Mouse (Mus musculus) small intestine, adult 2 months (tissue): ENCODE data around the gene Smyd3. TPM values are rescaled to one million over a fixed set of nuclear protein-coding genes. Genes with fewer than 3 reads are reported as not detected.

Experiments used
- H3K27ac ChIP-seq: fragments of 200-500 bp; 2 replicates; pipeline ENCODE4 v1.5.1; 2012; ENCODE audit warnings: low read depth, low read length, control low read depth, inconsistent platforms; ENCODE audit not compliant: insufficient read depth
- H3K27me3 ChIP-seq: fragments of 200-500 bp; 2 replicates; pipeline ENCODE4 v1.6.1; 2012; ENCODE audit warnings: mild to moderate bottlenecking, moderate library complexity, low read length, inconsistent platforms; ENCODE audit not compliant: control insufficient read depth, insufficient read depth
- H3K36me3 ChIP-seq: fragments of 200-500 bp; 2 replicates; pipeline ENCODE4 v1.6.1; 2012; ENCODE audit warnings: mild to moderate bottlenecking, low read length, control low read depth, inconsistent platforms; ENCODE audit not compliant: control insufficient read depth, insufficient read depth
- H3K4me1 ChIP-seq: fragments of 200-500 bp; 2 replicates; pipeline ENCODE4 v1.6.1; 2012; ENCODE audit warnings: low read length, inconsistent platforms, mixed read lengths; ENCODE audit not compliant: control insufficient read depth, insufficient read depth, insufficient read length
- H3K4me3 ChIP-seq: fragments of 200-500 bp; 2 replicates; pipeline ENCODE4 v1.5.1; 2012; ENCODE audit warnings: low read depth, mild to moderate bottlenecking, control low read depth, inconsistent platforms, low read length, moderate library complexity
- CTCF ChIP-seq: fragments of 200-500 bp; IDR thresholded peaks from 2 replicates; pipeline ENCODE4 v1.5.1; 2012; ENCODE audit warnings: low read depth, mild to moderate bottlenecking, control low read depth, inconsistent platforms, low read length, moderate library complexity, mixed read lengths; ENCODE audit not compliant: insufficient replicate concordance, insufficient read length; ENCODE audit errors: extremely low read depth
- POLR2A ChIP-seq: fragments of 200-500 bp; IDR thresholded peaks from 2 replicates; pipeline ENCODE4 v1.6.1; 2012; ENCODE audit warnings: low read depth, mild to moderate bottlenecking, control low read depth, inconsistent platforms, low read length, moderate library complexity
- WGBS: fragments of 180-500 bp; shearing (Covaris S2); methylation state at CpG from one replicate; pipeline ENCODE4 v1.1.7; 2018; 5-methylcytosine and 5-hydroxymethylcytosine counted together
- polyA plus RNA-seq: library from polyadenylated mRNA; depleted of rRNA; stranded (reverse); fragments of >200 nt; gene quantifications from 2 replicates; pipeline ENCODE4 v1.2.3, GENCODE M21; 2012

The Smyd3 gene
- polyA plus RNA-seq, 1 experiment, result 1.1 TPM

GRCm38 (mm10) chr1:179286748-179287147, 231.1 kb downstream of the Smyd3 start:
- Histone ChIP-seq H3K4me1 (no peaks in the 10 kb centered on the region), H3K36me3 (no peaks in the 10 kb centered on the region), H3K27me3 (no peaks in the 10 kb centered on the region), H3K4me3 (no peak overlapping the region), H3K27ac (no peak overlapping the region)
- no peak for TF ChIP-seq CTCF
- no peak for TF ChIP-seq POLR2A
- WGBS, result 88% methylated on average over 6 of the region's 6 CpGs

GRCm38 (mm10) chr1:179282821-179283220, 235.0 kb downstream of the Smyd3 start:
- Histone ChIP-seq H3K27me3 (no peaks in the 10 kb centered on the region), H3K36me3 (no peaks in the 10 kb centered on the region), H3K4me1 (no peaks in the 10 kb centered on the region), H3K27ac (no peak overlapping the region), H3K4me3 (no peak overlapping the region)
- TF ChIP-seq CTCF, result no peak
- TF ChIP-seq POLR2A, result no peak
- WGBS, result 85% methylated on average over 5 of the region's 5 CpGs

GRCm38 (mm10) chr1:179281401-179282121, 236.3 kb downstream of the Smyd3 start:
- no peaks in the 10 kb centered on the region for H3K27me3 ChIP-seq
- no peaks in the 10 kb centered on the region for H3K36me3 ChIP-seq
- H3K4me3 ChIP-seq, result no peak overlapping the region
- TF ChIP-seq CTCF, result no peak
- TF ChIP-seq POLR2A, result no peak
- H3K4me1 ChIP-seq, result no peaks in the 10 kb centered on the region
- H3K27ac ChIP-seq, result no peak overlapping the region
- WGBS, result 72% methylated on average over 13 of the region's 13 CpGs

GRCm38 (mm10) chr1:179279116-179279515, 238.7 kb downstream of the Smyd3 start:
- Histone ChIP-seq H3K27ac (no peak overlapping the region), H3K4me1 (no peaks in the 10 kb centered on the region), H3K27me3 (no peaks in the 10 kb centered on the region), H3K36me3 (no peaks in the 10 kb centered on the region), H3K4me3 (no peak overlapping the region)
- 96% methylated on average over 4 of the region's 4 CpGs for WGBS
- no peak for TF ChIP-seq POLR2A
- TF ChIP-seq CTCF, result no peak

- Histone ChIP-seq H3K36me3 (no peaks in the 10 kb centered on the region), H3K27me3 (no peaks in the 10 kb centered on the region), H3K27ac (no peak overlapping the region), H3K4me1 (no peaks in the 10 kb centered on the region), H3K4me3 (no peak overlapping the region)
- 93% methylated on average over 9 of the region's 9 CpGs for WGBS
- TF ChIP-seq POLR2A, result no peak
Measured at GRCm38 (mm10) chr1:179277346-179277745, 240.5 kb downstream of the Smyd3 start.

- no peak for TF ChIP-seq POLR2A
- TF ChIP-seq CTCF, result no peak
- no peaks in the 10 kb centered on the region for H3K4me1 ChIP-seq
- WGBS, result 96% methylated on average over 1 of the region's 1 CpGs
Measured at GRCm38 (mm10) chr1:179276866-179277265, 241.0 kb downstream of the Smyd3 start.

GRCm38 (mm10) chr1:179272926-179273325, 244.9 kb downstream of the Smyd3 start:
- Histone ChIP-seq H3K27ac (no peak overlapping the region), H3K27me3 (no peaks in the 10 kb centered on the region), H3K4me3 (no peak overlapping the region), H3K4me1 (no peaks in the 10 kb centered on the region), H3K36me3 (no peaks in the 10 kb centered on the region)
- TF ChIP-seq POLR2A (no peak), CTCF (no peak)
- 92% methylated on average over 4 of the region's 4 CpGs for WGBS

More at GRCm38 (mm10) chr1:179276866-179277265, 241.0 kb downstream of the Smyd3 start:
- no peaks in the 10 kb centered on the region for H3K27me3 ChIP-seq
- H3K36me3 ChIP-seq, result no peaks in the 10 kb centered on the region
- H3K27ac ChIP-seq, result no peak overlapping the region
- H3K4me3 ChIP-seq, result no peak overlapping the region
